Mouse (Mus musculus): Measurements from ENCODE around the gene D730048I06Rik. TPM values are rescaled to one million over a fixed set of nuclear protein-coding genes. Genes with fewer than 3 reads are reported as not detected.
"Not testable (repeated sequence)": the region's sequence is repeated elsewhere in the genome, so short reads cannot be mapped to it uniquely, and the experiment has no call there.

Gene D730048I06Rik
- not detected in 2 replicates for total RNA-seq (2017)

GRCm38 (mm10) chr9:35790001-35790400 is at the start of gene D730048I06Rik, which contains the start of gene Gm27235:
Gene D730048I06Rik (minus strand): TSS chr9:35790112.
Gene Gm27235 (minus strand): TSS chr9:35790101.
- ATAC-seq (replicated peaks in 1 of 2; ENCODE audit: insufficient read depth in 1 of 2, low FRiP score in 2 of 2, low TSS enrichment in 1 of 2, low read depth in 1 of 2, poor library complexity in 2 of 2, severe bottlenecking in 2 of 2) = no peak

- ATAC-seq (replicated peaks in 1 of 2; ENCODE audit: insufficient read depth in 1 of 2, low FRiP score in 2 of 2, low TSS enrichment in 1 of 2, low read depth in 1 of 2, poor library complexity in 2 of 2, severe bottlenecking in 2 of 2) = not testable (repeated sequence)
Measured at GRCm38 (mm10) chr9:35817881-35818280, 28.0 kb upstream of the D730048I06Rik start.

- ATAC-seq (replicated peaks in 1 of 2; ENCODE audit: insufficient read depth in 1 of 2, low FRiP score in 2 of 2, low TSS enrichment in 1 of 2, low read depth in 1 of 2, poor library complexity in 2 of 2, severe bottlenecking in 2 of 2) = no peak
Measured at GRCm38 (mm10) chr9:35798146-35798545, 8.2 kb upstream of the D730048I06Rik start.

GRCm38 (mm10) chr9:35778009-35778408 is 11.9 kb downstream of the D730048I06Rik start, which contains the start of gene Gm17727:
Gene Gm17727 (minus strand): TSS chr9:35778109.
- ATAC-seq (replicated peaks in 1 of 2; ENCODE audit: insufficient read depth in 1 of 2, low FRiP score in 2 of 2, low TSS enrichment in 1 of 2, low read depth in 1 of 2, poor library complexity in 2 of 2, severe bottlenecking in 2 of 2) = no peak

- ATAC-seq (replicated peaks in 1 of 2; ENCODE audit: insufficient read depth in 1 of 2, low FRiP score in 2 of 2, low TSS enrichment in 1 of 2, low read depth in 1 of 2, poor library complexity in 2 of 2, severe bottlenecking in 2 of 2) = no peak
Measured at GRCm38 (mm10) chr9:35756843-35757242, 33.1 kb downstream of the D730048I06Rik start.

- ATAC-seq (replicated peaks in 1 of 2; ENCODE audit: insufficient read depth in 1 of 2, low FRiP score in 2 of 2, low TSS enrichment in 1 of 2, low read depth in 1 of 2, poor library complexity in 2 of 2, severe bottlenecking in 2 of 2) = no peak
Measured at GRCm38 (mm10) chr9:35740749-35741148, 49.2 kb downstream of the D730048I06Rik start, which contains the start of gene Gm17677. Gene Gm17677 (plus strand): TSS chr9:35741049.

Other genes with a start within 250 kb of the D730048I06Rik start
- 0.31 TPM in 1 of 2 replicates, not detected in the other for gene Ddx25, start 231.6 kb downstream of the D730048I06Rik start, total RNA-seq (2017)
- gene Pus3, start 231.5 kb downstream of the D730048I06Rik start, total RNA-seq (2017) = 36.8 and 48.9 TPM in 2 replicates
- gene Pate2, start 219.8 kb downstream of the D730048I06Rik start, total RNA-seq (2017) = not detected in 2 replicates
- 6.9 and 10.8 TPM in 2 replicates for gene Hyls1, start 219.7 kb downstream of the D730048I06Rik start, total RNA-seq (2017)
- gene Pate4, start 178.2 kb downstream of the D730048I06Rik start, total RNA-seq (2017) = not detected in 2 replicates
- gene Pate3, start 141.9 kb downstream of the D730048I06Rik start, total RNA-seq (2017) = not detected in 2 replicates
- not detected in 2 replicates for gene Pate1, start 102.7 kb downstream of the D730048I06Rik start, total RNA-seq (2017)
- not detected in 2 replicates for gene Gm17677, start 49.1 kb downstream of the D730048I06Rik start, total RNA-seq (2017)
- gene Gm17727, start 12.0 kb downstream of the D730048I06Rik start, total RNA-seq (2017) = not detected in 2 replicates
- not detected in 2 replicates for gene Gm27235, start within 50 bp of the D730048I06Rik start, total RNA-seq (2017)
- not detected in 2 replicates for gene 9230110F15Rik, start 54.0 kb upstream of the D730048I06Rik start, total RNA-seq (2017)
- not detected in 2 replicates for gene 9230113P08Rik, start 118.3 kb upstream of the D730048I06Rik start, total RNA-seq (2017)